Mouse (Mus musculus) spleen, adult 2 months (tissue): ENCODE data around the gene Immt.
A peak's percentile ranks its signal among the peaks of the same experiment; 100 is the strongest.

Experiments used
- CTCF ChIP-seq: fragments of 200-500 bp; IDR thresholded peaks from 2 replicates; pipeline ENCODE4 v1.5.1; 2011; ENCODE audit warnings: mild to moderate bottlenecking, inconsistent platforms; ENCODE audit not compliant: insufficient read depth, insufficient read length, insufficient replicate concordance; ENCODE audit errors: extremely low read depth
- POLR2A ChIP-seq: fragments of 200-500 bp; IDR thresholded peaks from 2 replicates; pipeline ENCODE4 v1.6.1; 2011; ENCODE audit warnings: low read depth, low read length, inconsistent platforms

- peak; percentile 65; the same call in 1 of the 2 replicates for TF ChIP-seq POLR2A
- no peak for TF ChIP-seq CTCF
Observed at GRCm38 (mm10) chr6:71823488-71823887, 7.6 kb upstream of the Immt start.
